Mouse (Mus musculus): ENCODE results near the gene Kcnj12. TPM values are rescaled to one million over a fixed set of nuclear protein-coding genes. Genes with fewer than 3 reads are reported as not detected.

The Kcnj12 gene
- polyA plus RNA-seq, 1 experiment: 0.08 TPM

DNA sequence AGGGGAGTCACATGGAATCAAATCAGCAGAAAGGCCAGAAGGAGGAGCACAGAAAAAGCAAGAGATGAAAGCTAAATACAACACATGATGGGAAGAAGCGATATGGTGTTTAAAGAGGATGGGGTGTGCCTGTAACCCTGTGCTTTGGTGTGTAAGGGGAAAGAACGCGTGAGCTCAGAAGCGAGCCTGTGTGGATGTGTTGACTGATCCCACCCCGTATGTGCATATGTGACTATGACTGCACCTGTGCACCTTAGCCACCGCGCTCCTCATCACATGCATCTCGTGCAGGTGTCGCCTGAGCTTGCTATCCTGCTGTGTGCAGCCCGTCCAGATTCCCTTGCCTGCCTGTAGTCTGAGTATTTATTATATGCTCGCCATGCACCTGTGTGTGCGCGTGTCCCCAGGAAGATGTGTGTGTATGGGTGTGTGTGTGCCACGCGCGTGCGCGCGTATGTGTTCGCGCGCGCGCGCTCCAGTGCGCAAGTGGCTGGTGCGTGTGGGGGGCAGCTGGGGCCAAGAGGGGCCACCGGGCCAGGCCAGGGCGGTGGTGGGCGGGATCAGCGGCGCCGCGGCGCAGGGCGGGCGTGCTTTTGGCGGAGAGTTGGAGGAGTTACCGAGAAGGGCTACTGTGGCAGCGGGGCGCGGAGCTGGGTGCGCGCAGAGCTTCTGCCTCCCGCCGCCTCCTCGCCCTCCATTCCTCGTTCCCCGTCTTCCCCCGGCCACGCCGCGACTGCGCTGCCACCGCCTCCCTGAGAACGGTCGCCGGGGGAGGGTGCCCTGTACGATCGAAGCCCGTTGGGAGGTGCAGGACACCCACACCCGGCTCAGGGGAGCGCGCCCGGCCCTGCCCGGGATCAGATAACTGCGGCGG is 451 bp upstream of the Kcnj12 start:
- H3K9me3 ChIP-seq (ENCODE audit: control insufficient read depth, low read length): no peaks in the 10 kb centered on the region; the same call in 1 of the 2 replicates
- H3K27me3 ChIP-seq (ENCODE audit: control insufficient read depth): peaks cover 60% of the 10 kb centered on the region
- no peaks in the 10 kb centered on the region for H3K36me3 ChIP-seq (ENCODE audit: control insufficient read depth)
- H3K4me3 ChIP-seq (replicated peaks): no peak overlapping the region
- no peaks in the 10 kb centered on the region for H3K4me1 ChIP-seq (ENCODE audit: control insufficient read depth)
- TF ChIP-seq GATA1 (IDR thresholded peaks at IDR 0.05; ENCODE audit: low read length) (no peak), TAL1 (IDR thresholded peaks at IDR 0.05; ENCODE audit: low read length) (no peak)

DNA sequence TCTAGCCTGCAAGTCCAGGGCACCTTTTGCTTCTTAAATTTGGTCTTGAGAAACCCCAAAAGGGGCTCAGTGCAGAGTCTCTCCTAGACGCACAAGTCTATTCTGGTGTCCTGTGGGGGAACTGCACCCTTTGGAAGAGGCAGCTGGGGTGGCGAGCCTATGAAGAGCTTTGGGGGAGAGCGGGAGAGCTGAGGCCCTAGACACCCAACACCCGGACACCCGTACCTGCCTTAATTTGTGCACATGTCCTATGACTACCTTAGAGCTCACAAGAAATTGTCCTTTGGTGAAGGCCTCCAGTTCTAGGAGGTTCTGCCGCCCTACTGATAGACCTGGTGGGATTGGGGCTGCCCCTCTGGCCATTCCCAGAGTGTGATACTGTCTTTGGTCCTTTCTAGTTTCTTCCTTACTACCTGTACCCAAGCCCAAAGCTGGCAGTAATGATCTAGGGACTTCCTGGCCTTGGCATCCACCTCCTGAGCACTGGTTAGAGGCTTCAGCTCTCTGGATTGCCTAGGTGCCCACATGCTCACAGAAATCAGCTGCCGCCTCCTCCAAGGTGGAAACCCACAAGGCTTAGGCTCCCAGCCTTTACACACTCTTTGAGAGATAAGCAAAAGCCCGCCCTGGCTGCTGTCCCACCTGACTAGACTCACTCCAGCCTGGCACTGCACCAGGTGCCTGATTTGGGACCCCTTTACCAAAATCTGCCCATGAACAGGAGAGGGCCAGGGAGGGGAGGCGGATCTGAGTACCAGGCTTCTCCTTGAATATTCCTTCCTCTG is 1.2 kb downstream of the Kcnj12 start:
- H3K4me3 ChIP-seq (replicated peaks): no peak overlapping the region
- no peaks in the 10 kb centered on the region for H3K4me1 ChIP-seq (ENCODE audit: control insufficient read depth)
- H3K36me3 ChIP-seq (ENCODE audit: control insufficient read depth): no peaks in the 10 kb centered on the region
- peaks cover 60% of the 10 kb centered on the region for H3K27me3 ChIP-seq (ENCODE audit: control insufficient read depth)
- TF ChIP-seq TAL1 (IDR thresholded peaks at IDR 0.05; ENCODE audit: low read length): no peak
- TF ChIP-seq GATA1 (IDR thresholded peaks at IDR 0.05; ENCODE audit: low read length): no peak
- H3K9me3 ChIP-seq (ENCODE audit: control insufficient read depth, low read length): no peaks in the 10 kb centered on the region; the same call in 1 of the 2 replicates

DNA sequence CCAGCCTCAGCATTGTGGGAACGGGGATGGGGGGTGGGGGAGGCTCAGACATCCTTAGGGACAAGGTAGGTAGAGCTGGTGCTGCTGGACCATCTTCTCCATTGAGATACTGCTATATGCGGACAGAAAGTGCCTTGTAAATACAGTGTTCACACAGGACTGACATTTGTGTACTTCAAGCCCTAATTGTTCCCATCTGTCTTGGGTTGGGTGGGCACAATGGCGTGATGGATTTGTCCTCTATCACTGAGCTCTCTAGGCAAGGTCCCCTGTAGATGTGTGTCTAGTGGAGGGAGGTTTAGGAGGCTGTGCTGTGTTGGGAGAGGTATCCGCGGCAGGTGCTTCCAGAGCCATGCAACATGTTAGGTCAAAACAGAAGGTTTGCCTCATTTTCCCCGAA is 2.0 kb downstream of the Kcnj12 start:
- H3K4me3 ChIP-seq (replicated peaks): no peak overlapping the region
- TF ChIP-seq TAL1 (IDR thresholded peaks at IDR 0.05; ENCODE audit: low read length) (no peak), GATA1 (IDR thresholded peaks at IDR 0.05; ENCODE audit: low read length) (no peak)
- H3K4me1 ChIP-seq (ENCODE audit: control insufficient read depth): no peaks in the 10 kb centered on the region
- peaks cover 59% of the 10 kb centered on the region for H3K27me3 ChIP-seq (ENCODE audit: control insufficient read depth)
- no peaks in the 10 kb centered on the region; the same call in 1 of the 2 replicates for H3K9me3 ChIP-seq (ENCODE audit: control insufficient read depth, low read length)
- no peaks in the 10 kb centered on the region for H3K36me3 ChIP-seq (ENCODE audit: control insufficient read depth)

DNA sequence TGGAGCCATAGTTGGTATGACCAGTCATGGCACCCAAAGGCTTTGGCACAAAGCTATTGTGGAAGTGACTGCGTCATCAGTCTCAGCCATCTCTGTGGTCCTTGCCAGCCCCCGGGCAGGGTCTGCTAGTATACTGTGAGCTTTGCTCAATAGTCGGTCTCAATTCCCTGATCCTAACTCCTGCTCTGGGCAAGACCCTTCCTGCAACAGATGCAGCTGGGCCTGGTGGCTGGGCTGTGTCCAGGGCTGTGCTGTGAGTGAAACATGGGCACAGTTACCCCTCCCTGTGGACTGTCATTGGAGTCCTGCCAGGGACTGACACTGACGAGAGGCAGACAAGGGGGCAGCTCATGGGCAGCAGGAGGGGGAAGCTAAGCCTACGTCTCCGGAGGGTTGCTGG is 2.6 kb downstream of the Kcnj12 start:
- peaks cover 54% of the 10 kb centered on the region for H3K27me3 ChIP-seq (ENCODE audit: control insufficient read depth)
- no peaks in the 10 kb centered on the region for H3K4me1 ChIP-seq (ENCODE audit: control insufficient read depth)
- no peaks in the 10 kb centered on the region; the same call in 1 of the 2 replicates for H3K9me3 ChIP-seq (ENCODE audit: control insufficient read depth, low read length)
- H3K36me3 ChIP-seq (ENCODE audit: control insufficient read depth): no peaks in the 10 kb centered on the region
- TF ChIP-seq TAL1 (IDR thresholded peaks at IDR 0.05; ENCODE audit: low read length) (no peak), GATA1 (IDR thresholded peaks at IDR 0.05; ENCODE audit: low read length) (no peak)
- H3K4me3 ChIP-seq (replicated peaks): no peak overlapping the region

DNA sequence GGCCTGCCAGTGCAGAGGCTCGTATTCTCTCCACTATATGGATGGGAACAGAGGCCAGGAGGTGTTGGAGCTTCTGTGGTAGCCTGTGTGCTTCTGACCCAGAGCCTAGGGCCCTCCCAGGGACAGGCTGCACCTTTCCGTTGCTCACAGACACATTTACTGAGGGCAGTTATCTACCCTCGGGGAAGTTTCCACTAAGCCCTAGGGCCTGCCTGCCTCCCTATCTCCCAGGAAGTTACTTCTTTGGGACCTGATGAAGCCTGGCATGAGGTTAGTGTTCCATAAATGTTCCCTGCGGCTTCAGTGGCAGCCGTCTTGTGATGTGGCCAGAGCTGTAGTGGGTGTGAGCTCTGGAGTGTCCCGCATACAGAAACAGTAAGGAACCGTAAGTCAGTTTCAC is 3.2 kb downstream of the Kcnj12 start:
- Histone ChIP-seq H3K4me3 (replicated peaks) (no peak overlapping the region), H3K9me3 (ENCODE audit: control insufficient read depth, low read length) (no peaks in the 10 kb centered on the region; the same call in 1 of the 2 replicates), H3K27me3 (ENCODE audit: control insufficient read depth) (peaks cover 50% of the 10 kb centered on the region), H3K36me3 (ENCODE audit: control insufficient read depth) (no peaks in the 10 kb centered on the region), H3K4me1 (ENCODE audit: control insufficient read depth) (no peaks in the 10 kb centered on the region)
- no peak for TF ChIP-seq TAL1 (IDR thresholded peaks at IDR 0.05; ENCODE audit: low read length)
- TF ChIP-seq GATA1 (IDR thresholded peaks at IDR 0.05; ENCODE audit: low read length): no peak

DNA sequence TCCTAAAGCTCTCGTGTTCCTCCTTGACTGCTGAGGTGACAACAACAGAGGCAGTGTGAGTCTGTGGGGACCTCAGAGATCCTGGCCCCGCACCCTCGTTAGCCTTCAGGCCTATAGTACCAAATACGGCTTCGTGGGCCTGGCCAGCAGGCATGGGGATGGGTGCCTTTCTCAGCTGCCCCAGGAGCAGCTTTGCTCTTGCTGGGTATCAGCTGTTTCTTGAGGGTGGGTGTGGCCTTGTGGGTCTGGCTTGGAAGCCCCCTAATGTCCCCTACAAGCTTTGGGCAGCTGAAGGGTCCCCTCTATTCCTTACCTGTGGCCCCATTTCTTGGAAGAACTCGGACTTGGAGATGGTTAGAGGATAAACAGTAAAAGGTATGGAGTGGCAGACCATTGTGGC is 4.0 kb downstream of the Kcnj12 start:
- Histone ChIP-seq H3K4me1 (ENCODE audit: control insufficient read depth) (no peaks in the 10 kb centered on the region), H3K27me3 (ENCODE audit: control insufficient read depth) (peaks cover 42% of the 10 kb centered on the region), H3K4me3 (replicated peaks) (no peak overlapping the region), H3K9me3 (ENCODE audit: control insufficient read depth, low read length) (no peaks in the 10 kb centered on the region; the same call in 1 of the 2 replicates), H3K36me3 (ENCODE audit: control insufficient read depth) (no peaks in the 10 kb centered on the region)
- TF ChIP-seq TAL1 (IDR thresholded peaks at IDR 0.05; ENCODE audit: low read length): no peak
- TF ChIP-seq GATA1 (IDR thresholded peaks at IDR 0.05; ENCODE audit: low read length): no peak

DNA sequence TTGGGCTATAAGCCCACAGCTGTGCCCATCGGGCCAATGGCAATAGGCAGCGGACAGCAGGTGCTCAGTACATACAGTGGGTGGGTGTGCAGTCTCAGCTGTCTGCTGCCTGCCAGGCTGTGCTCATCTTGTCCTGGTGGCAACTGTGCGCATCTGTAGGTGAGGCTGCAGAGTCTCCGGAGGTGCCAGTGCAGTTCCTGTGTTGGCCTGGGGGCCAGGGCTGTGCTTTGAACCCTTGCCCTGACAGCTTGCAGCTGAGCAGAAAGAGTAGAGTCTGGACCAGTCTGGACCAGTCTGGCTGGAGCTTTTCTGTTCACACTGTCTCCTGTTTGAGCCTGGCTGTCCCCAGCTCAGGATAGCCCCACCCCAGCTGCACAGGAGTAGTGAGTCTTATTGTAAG is 4.8 kb downstream of the Kcnj12 start:
- peaks cover 34% of the 10 kb centered on the region for H3K27me3 ChIP-seq (ENCODE audit: control insufficient read depth)
- no peak overlapping the region for H3K4me3 ChIP-seq (replicated peaks)
- TF ChIP-seq GATA1 (IDR thresholded peaks at IDR 0.05; ENCODE audit: low read length) (no peak), TAL1 (IDR thresholded peaks at IDR 0.05; ENCODE audit: low read length) (no peak)
- H3K4me1 ChIP-seq (ENCODE audit: control insufficient read depth): no peaks in the 10 kb centered on the region
- no peaks in the 10 kb centered on the region; the same call in 1 of the 2 replicates for H3K9me3 ChIP-seq (ENCODE audit: control insufficient read depth, low read length)
- H3K36me3 ChIP-seq (ENCODE audit: control insufficient read depth): no peaks in the 10 kb centered on the region

DNA sequence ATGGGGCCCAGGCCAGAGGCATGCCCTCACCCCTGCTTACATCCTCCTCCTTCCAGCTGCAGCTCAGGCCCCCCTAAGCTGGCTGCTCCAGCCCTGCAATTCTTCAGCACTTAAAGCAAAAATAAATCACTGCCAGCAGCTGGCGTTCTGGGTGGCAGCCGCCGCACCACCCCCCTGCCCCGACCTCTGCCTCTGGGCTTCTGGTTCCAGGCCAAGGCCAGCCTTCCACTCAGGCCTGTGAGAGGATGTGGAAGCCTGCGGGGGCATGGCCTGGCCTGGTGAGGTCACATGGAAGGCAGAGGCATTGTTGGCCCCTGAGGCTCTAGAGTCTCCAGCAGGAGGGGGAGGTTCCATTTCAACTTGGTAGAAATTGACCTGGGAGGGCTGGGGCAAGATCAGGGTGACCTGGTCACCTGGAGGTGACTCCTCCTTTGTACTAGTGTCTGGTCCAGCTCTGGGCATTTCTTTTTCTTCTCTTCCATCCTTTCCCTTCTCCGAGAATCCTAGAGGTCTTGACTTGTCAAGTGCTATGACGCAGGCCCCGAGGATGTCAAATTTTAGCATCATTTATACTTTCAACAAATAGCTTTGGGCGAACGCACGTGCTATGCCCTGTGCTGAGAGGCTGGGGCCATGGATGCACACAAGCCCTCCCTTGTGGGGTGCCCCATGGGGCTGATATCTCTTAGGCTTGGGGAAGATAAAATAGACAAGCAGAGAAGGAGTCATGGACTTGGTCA is 6.0 kb downstream of the Kcnj12 start:
- H3K4me3 ChIP-seq (replicated peaks): no peak overlapping the region
- H3K27me3 ChIP-seq (ENCODE audit: control insufficient read depth): peaks cover 22% of the 10 kb centered on the region
- no peaks in the 10 kb centered on the region for H3K9me3 ChIP-seq (ENCODE audit: control insufficient read depth, low read length)
- H3K36me3 ChIP-seq (ENCODE audit: control insufficient read depth): no peaks in the 10 kb centered on the region
- TF ChIP-seq GATA1 (IDR thresholded peaks at IDR 0.05; ENCODE audit: low read length): no peak
- TF ChIP-seq TAL1 (IDR thresholded peaks at IDR 0.05; ENCODE audit: low read length): no peak
- no peaks in the 10 kb centered on the region for H3K4me1 ChIP-seq (ENCODE audit: control insufficient read depth)
